Mouse (Mus musculus): ENCODE data around the gene Rab7. TPM values are rescaled to one million over a fixed set of nuclear protein-coding genes. Genes with fewer than 3 reads are reported as not detected.
"Not testable (repeated sequence)": the region's sequence is repeated elsewhere in the genome, so short reads cannot be mapped to it uniquely, and the experiment has no call there.

The Rab7 gene
- total RNA-seq, 4 experiments from 2014 or later = 310 to 390 (median 354) TPM

- DNase-seq = peak; percentile 62
Observed at GRCm38 (mm10) chr6:87997706-87998265, 47.3 kb downstream of the Rab7 start.

- no peak for DNase-seq
Observed at GRCm38 (mm10) chr6:87996606-87997005, 48.5 kb downstream of the Rab7 start.

- no peak for DNase-seq
Observed at GRCm38 (mm10) chr6:87995519-87995918, 49.6 kb downstream of the Rab7 start.

GRCm38 (mm10) chr6:87993790-87994571, 51.1 kb downstream of the Rab7 start:
- DNase-seq = no peak

GRCm38 (mm10) chr6:87992733-87993132, 52.3 kb downstream of the Rab7 start:
- peak; percentile 33 for DNase-seq

GRCm38 (mm10) chr6:87991886-87992285, 53.2 kb downstream of the Rab7 start:
- no peak for DNase-seq

- no peak for DNase-seq
Observed at GRCm38 (mm10) chr6:87991216-87991615, 53.9 kb downstream of the Rab7 start.

- DNase-seq = no peak
Observed at GRCm38 (mm10) chr6:87982506-87982905, 62.6 kb downstream of the Rab7 start.

GRCm38 (mm10) chr6:87981547-87982256, 63.4 kb downstream of the Rab7 start, which contains the start of gene H1fx:
TSS of gene H1fx (minus strand) at chr6:87981637.
- DNase-seq = no peak

- DNase-seq = no peak
Observed at GRCm38 (mm10) chr6:87981030-87981485, 64.0 kb downstream of the Rab7 start.

GRCm38 (mm10) chr6:87980374-87981029, 64.6 kb downstream of the Rab7 start:
- peak; percentile 62 for DNase-seq

GRCm38 (mm10) chr6:87979728-87980127, 65.3 kb downstream of the Rab7 start:
- DNase-seq = no peak

GRCm38 (mm10) chr6:87970041-87970440, 75.0 kb downstream of the Rab7 start:
- DNase-seq = no peak

- not testable (repeated sequence) for DNase-seq
Observed at GRCm38 (mm10) chr6:87962457-87962856, 82.6 kb downstream of the Rab7 start.

Small RNA genes within 50 kb of the gene (microRNA-seq; reads per million reads assigned to microRNA genes)
- 0.70 to 1.0 reads per million in 2 experiments for gene Gm47286

Other genes starting within 250 kb of the Rab7 start
- gene Rab43, start 233.1 kb downstream of the Rab7 start, total RNA-seq (2022) = 10 to 100 TPM; 34.0 to 40.1 (median 36.5) TPM
- 1 to 10 TPM; 2.5 to 5.2 (median 3.2) TPM for gene Gm45140, start 209.5 kb downstream of the Rab7 start, total RNA-seq (2022)
- gene Isy1, start 206.5 kb downstream of the Rab7 start, total RNA-seq (2022) = 10 to 100 TPM; 37.3 to 60.0 (median 46.5) TPM
- 100 to 1,000 TPM; 400 to 426 (median 421) TPM for gene Cnbp, start 194.2 kb downstream of the Rab7 start, total RNA-seq (2022)
- gene Copg1, start 157.5 kb downstream of the Rab7 start, total RNA-seq (2022) = 100 to 1,000 TPM; 109 to 141 (median 130) TPM
- 10 to 100 TPM; 18.0 to 30.4 (median 24.3) TPM for gene Hmces, start 131.3 kb downstream of the Rab7 start, total RNA-seq (2022)
- gene H1fx, start 63.6 kb downstream of the Rab7 start, total RNA-seq (2022) = 10 to 100 TPM in 1 of 4 experiments, 1 to 10 TPM in 3; 4.4 to 10.0 (median 7.4) TPM
- gene Rpn1, start 39.2 kb upstream of the Rab7 start, total RNA-seq (2022) = 100 to 1,000 TPM; 275 to 361 (median 317) TPM
- 10 to 100 TPM; 29.3 to 72.4 (median 56.5) TPM for gene Gata2, start 148.6 kb upstream of the Rab7 start, total RNA-seq (2022)
- gene Dnajb8, start 177.0 kb upstream of the Rab7 start, total RNA-seq (2022) = not detected